Mouse (Mus musculus): ENCODE data around the gene Capn12. TPM values are rescaled to one million over a fixed set of nuclear protein-coding genes. Genes with fewer than 3 reads are reported as not detected.
"Not testable (repeated sequence)": the region's sequence is repeated elsewhere in the genome, so short reads cannot be mapped to it uniquely, and the experiment has no call there.

Gene Capn12
- polyA plus RNA-seq, 2 experiments = 0.01 to 0.19 TPM

DNA sequence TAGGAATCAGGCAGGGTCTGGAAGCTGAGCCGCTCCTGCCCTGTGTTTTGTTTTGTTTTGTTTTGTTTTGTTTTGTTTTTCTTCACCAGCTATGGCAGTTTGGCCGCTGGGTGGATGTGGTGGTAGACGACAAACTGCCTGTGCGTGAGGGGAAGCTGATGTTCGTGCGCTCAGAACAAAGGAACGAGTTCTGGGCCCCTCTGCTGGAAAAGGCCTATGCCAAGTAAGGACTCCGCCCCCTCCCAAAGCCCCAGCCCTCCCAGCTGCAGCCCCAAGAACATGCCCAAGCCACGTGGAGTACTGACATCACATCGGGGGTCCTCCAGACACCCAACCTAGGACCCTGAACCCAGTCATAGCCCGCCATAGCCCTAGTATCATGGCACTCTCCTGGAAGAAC lies 1.8 kb downstream of the Capn12 start:
- no peak for ATAC-seq (ENCODE audit: insufficient read depth)
- TF ChIP-seq EP300 (IDR thresholded peaks at IDR 0.05; ENCODE audit: low read depth) = no peak
- TF ChIP-seq CTCF (IDR thresholded peaks at IDR 0.05; ENCODE audit: low read depth) = no peak
- peaks cover 0 to 8% of the 10 kb centered on the region in 2 experiments; a peak in 2 of 4 replicates for H3K4me1 ChIP-seq (replicated peaks; ENCODE audit: control insufficient read depth in 2 of 2, insufficient read depth in 2 of 2, low read length in 1 of 2)

GRCm38 (mm10) chr7:28883704-28884103 lies 2.5 kb downstream of the Capn12 start:
- not testable (repeated sequence) for H3K9ac ChIP-seq (replicated peaks); H3K4me3 ChIP-seq (ENCODE audit: insufficient read depth in 1 of 2, low read depth in 2 of 2, low read length in 2 of 2); H3K36me3 ChIP-seq (replicated peaks; ENCODE audit: control insufficient read depth, insufficient read depth, low read depth); H3K9me3 ChIP-seq (ENCODE audit: control insufficient read depth, low read length); DNase-seq (ENCODE audit: low read depth in 3 of 3, low spot score in 3 of 3); H3K27ac ChIP-seq; H3K4me1 ChIP-seq (replicated peaks; ENCODE audit: control insufficient read depth in 2 of 2, insufficient read depth in 2 of 2, low read length in 1 of 2); ATAC-seq (ENCODE audit: insufficient read depth); H3K4me2 ChIP-seq (ENCODE audit: low read depth)
- peaks cover 15% of the 10 kb centered on the region for H3K27me3 ChIP-seq (ENCODE audit: control insufficient read depth, insufficient read depth, low read length)
- WGBS (ENCODE audit: insufficient replicate concordance) = 64% methylated on average over 4 of the region's 4 CpGs

More for the DNA sequence above, 1.8 kb downstream of the Capn12 start:
- Histone ChIP-seq H3K4me3 (ENCODE audit: insufficient read depth in 1 of 2, low read depth in 2 of 2, low read length in 2 of 2) (no peak overlapping the region), H3K36me3 (replicated peaks; ENCODE audit: control insufficient read depth, insufficient read depth, low read depth) (no peaks in the 10 kb centered on the region), H3K27me3 (ENCODE audit: control insufficient read depth, insufficient read depth, low read length) (peaks cover 8% of the 10 kb centered on the region), H3K9ac (replicated peaks) (no peak overlapping the region), H3K9me3 (ENCODE audit: control insufficient read depth, low read length) (no peaks in the 10 kb centered on the region), H3K27ac (no peak overlapping the region), H3K4me2 (ENCODE audit: low read depth) (no peak overlapping the region)
- WGBS (ENCODE audit: insufficient replicate concordance) = 62% methylated on average over 11 of the region's 11 CpGs
- no peak for DNase-seq (ENCODE audit: low read depth in 3 of 3, low spot score in 3 of 3)

GRCm38 (mm10) chr7:28886486-28886885 lies 5.3 kb downstream of the Capn12 start:
- Histone ChIP-seq H3K9me3 (ENCODE audit: control insufficient read depth, low read length) (no peaks in the 10 kb centered on the region), H3K27me3 (ENCODE audit: control insufficient read depth, insufficient read depth, low read length) (peaks cover 19% of the 10 kb centered on the region), H3K4me2 (ENCODE audit: low read depth) (no peak overlapping the region), H3K4me1 (replicated peaks; ENCODE audit: control insufficient read depth in 2 of 2, insufficient read depth in 2 of 2, low read length in 1 of 2) (0 out of 4 replicates have a peak, but pooled peaks cover 0 to 2% of the 10 kb centered on the region in 2 experiments), H3K4me3 (ENCODE audit: insufficient read depth in 1 of 2, low read depth in 2 of 2, low read length in 2 of 2) (no peak overlapping the region), H3K27ac (no peak overlapping the region), H3K9ac (replicated peaks) (no peak overlapping the region), H3K36me3 (replicated peaks; ENCODE audit: control insufficient read depth, insufficient read depth, low read depth) (no peaks in the 10 kb centered on the region)
- ATAC-seq (ENCODE audit: insufficient read depth) = no peak
- no peak for DNase-seq (ENCODE audit: low read depth in 3 of 3, low spot score in 3 of 3)
- 25% methylated on average over 14 of the region's 14 CpGs for WGBS (ENCODE audit: insufficient replicate concordance)
- no peak for TF ChIP-seq CTCF (IDR thresholded peaks at IDR 0.05; ENCODE audit: low read depth)
- TF ChIP-seq EP300 (IDR thresholded peaks at IDR 0.05; ENCODE audit: low read depth) = no peak

- no peak for ATAC-seq (ENCODE audit: insufficient read depth)
- WGBS (ENCODE audit: insufficient replicate concordance) = 5% methylated on average over 27 of the region's 27 CpGs
- H3K9ac ChIP-seq (replicated peaks) = no peak overlapping the region
- peaks cover 19% of the 10 kb centered on the region for H3K27me3 ChIP-seq (ENCODE audit: control insufficient read depth, insufficient read depth, low read length)
- H3K4me3 ChIP-seq (ENCODE audit: insufficient read depth in 1 of 2, low read depth in 2 of 2, low read length in 2 of 2) = no peak overlapping the region
- peak overlapping the region; percentile 29 for H3K4me2 ChIP-seq (ENCODE audit: low read depth)
- DNase-seq (ENCODE audit: low read depth in 3 of 3, low spot score in 3 of 3) = no peak
- TF ChIP-seq EP300 (IDR thresholded peaks at IDR 0.05; ENCODE audit: low read depth) (no peak), CTCF (IDR thresholded peaks at IDR 0.05; ENCODE audit: low read depth) (no peak)
- 0 out of 4 replicates have a peak, but pooled peaks cover 0 to 2% of the 10 kb centered on the region in 2 experiments for H3K4me1 ChIP-seq (replicated peaks; ENCODE audit: control insufficient read depth in 2 of 2, insufficient read depth in 2 of 2, low read length in 1 of 2)
- no peaks in the 10 kb centered on the region for H3K9me3 ChIP-seq (ENCODE audit: control insufficient read depth, low read length)
- peaks cover 12% of the 10 kb centered on the region for H3K36me3 ChIP-seq (replicated peaks; ENCODE audit: control insufficient read depth, insufficient read depth, low read depth)
- no peak overlapping the region for H3K27ac ChIP-seq
Measured at GRCm38 (mm10) chr7:28888701-28889161, 7.5 kb downstream of the Capn12 start.

GRCm38 (mm10) chr7:28892601-28893000 lies 11.4 kb downstream of the Capn12 start:
- H3K27me3 ChIP-seq (ENCODE audit: control insufficient read depth, insufficient read depth, low read length) = peaks cover 15% of the 10 kb centered on the region
- H3K4me2 ChIP-seq (ENCODE audit: low read depth) = no peak overlapping the region
- no peak overlapping the region for H3K27ac ChIP-seq
- H3K4me1 ChIP-seq (replicated peaks; ENCODE audit: control insufficient read depth in 2 of 2, insufficient read depth in 2 of 2, low read length in 1 of 2) = 0 out of 4 replicates have a peak, but pooled peaks cover 0 to 2% of the 10 kb centered on the region in 2 experiments
- ATAC-seq (ENCODE audit: insufficient read depth) (no peak), DNase-seq (ENCODE audit: low read depth in 3 of 3, low spot score in 3 of 3) (no peak)
- peaks cover 49% of the 10 kb centered on the region for H3K36me3 ChIP-seq (replicated peaks; ENCODE audit: control insufficient read depth, insufficient read depth, low read depth)
- H3K9ac ChIP-seq (replicated peaks) = no peak overlapping the region
- no peaks in the 10 kb centered on the region for H3K9me3 ChIP-seq (ENCODE audit: control insufficient read depth, low read length)
- TF ChIP-seq CTCF (IDR thresholded peaks at IDR 0.05; ENCODE audit: low read depth) = no peak
- no peak for TF ChIP-seq EP300 (IDR thresholded peaks at IDR 0.05; ENCODE audit: low read depth)
- H3K4me3 ChIP-seq (ENCODE audit: insufficient read depth in 1 of 2, low read depth in 2 of 2, low read length in 2 of 2) = no peak overlapping the region
- 90% methylated on average over 17 of the region's 17 CpGs for WGBS (ENCODE audit: insufficient replicate concordance)

Data from liver, embryonic 14.5 days (tissue).